Mouse (Mus musculus) frontal cortex, adult (tissue): ENCODE measurements around the gene Tbx18.

Experiments
- ATAC-seq: cut with Nextera tagmentation; 2 replicates; pipeline ENCODE4 v1.9.2; 2017; ENCODE audit warnings: mild to moderate bottlenecking, moderate library complexity, mixed read lengths; ENCODE audit not compliant: low TSS enrichment

Tbx18 gene

DNA sequence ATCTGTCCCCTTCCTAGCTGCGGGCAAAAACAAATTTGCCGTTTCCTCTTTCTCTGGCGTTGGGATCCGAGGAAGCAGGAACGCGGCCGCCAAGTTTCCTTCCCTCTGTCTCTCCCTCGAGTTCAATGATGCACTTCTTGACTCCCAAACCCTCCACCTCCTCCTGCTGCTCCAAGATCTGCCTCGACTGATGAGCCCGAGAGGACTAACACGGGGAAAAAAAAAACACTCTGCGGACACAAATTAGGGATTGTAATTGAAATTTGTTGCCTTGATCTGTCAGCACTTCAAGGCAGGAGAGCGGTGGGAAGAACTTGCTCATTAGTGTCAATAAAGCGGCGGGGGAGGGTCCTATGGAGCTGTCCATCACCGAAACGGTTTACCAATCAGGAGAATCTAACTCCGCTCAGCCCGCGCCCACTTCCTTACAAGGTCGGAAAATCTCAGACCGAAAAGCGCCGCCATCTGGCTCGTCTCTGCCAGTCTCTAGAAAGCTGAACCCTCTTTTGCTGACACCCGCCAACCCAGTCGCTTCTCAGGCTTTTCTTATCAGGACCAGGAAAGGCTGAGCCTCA, at the start of gene Tbx18:
Gene Tbx18, minus strand, starts transcription at position 300 of the 575 bp plus-strand sequence.
- no peak; the same call in 1 of the 2 replicates for ATAC-seq

DNA sequence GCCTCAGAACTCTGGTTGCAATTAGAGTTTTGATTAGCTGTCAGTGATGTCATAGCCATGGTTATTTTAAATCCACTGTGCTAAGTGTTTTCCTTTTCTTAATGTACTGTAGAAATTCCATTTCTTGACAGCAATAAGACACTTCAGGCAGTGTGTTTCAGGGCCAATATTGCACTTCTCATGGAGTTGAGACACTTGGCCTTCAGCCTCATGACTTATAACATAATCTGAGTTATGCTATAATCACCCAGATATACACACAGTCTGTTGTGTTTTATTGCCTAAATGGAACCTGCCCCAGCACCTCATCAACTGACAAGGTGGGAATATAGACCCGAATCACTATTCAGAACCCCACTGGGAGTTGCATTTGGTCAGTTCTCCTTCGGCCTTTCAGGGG, 42.9 kb upstream of the Tbx18 start:
- no peak for ATAC-seq

DNA sequence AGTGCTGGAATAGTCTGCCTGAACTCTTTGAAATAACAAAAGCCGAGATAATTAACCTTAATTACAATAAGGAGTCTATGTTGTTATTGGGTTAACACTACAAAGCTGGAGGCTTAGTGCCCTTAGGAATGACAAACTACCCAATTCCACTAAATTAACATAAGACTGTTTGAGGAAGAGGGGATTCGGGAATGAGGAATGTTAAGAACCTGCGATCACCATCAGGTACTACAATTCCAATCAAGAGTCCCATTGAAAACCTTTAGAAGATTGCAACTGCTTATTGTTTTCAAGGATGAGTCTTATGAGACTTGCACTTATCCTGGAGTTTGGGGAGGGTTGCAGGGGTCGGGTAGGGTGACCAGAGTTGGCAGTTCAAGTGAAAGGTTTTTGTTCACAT, 24.6 kb upstream of the Tbx18 start:
- ATAC-seq, result no peak

DNA sequence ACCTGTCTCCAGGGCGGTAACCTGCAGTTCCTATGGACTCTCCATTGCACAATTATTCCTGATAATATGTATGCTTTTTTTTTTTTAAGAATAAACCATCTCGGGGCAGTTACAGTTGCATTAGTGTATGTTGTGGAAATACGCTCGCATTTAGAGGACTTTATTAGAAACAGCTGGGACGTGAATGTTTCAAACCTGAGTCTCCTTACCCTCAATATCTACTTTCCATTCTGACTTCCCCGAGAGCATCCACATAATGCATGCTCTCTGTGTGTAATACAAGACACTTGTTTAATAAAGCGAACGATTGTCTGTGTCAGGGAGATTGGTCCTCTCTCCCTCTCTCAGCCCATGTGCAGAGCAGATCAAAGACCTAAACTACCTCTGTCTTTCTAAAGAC, 10.5 kb upstream of the Tbx18 start:
- ATAC-seq, result no peak

DNA sequence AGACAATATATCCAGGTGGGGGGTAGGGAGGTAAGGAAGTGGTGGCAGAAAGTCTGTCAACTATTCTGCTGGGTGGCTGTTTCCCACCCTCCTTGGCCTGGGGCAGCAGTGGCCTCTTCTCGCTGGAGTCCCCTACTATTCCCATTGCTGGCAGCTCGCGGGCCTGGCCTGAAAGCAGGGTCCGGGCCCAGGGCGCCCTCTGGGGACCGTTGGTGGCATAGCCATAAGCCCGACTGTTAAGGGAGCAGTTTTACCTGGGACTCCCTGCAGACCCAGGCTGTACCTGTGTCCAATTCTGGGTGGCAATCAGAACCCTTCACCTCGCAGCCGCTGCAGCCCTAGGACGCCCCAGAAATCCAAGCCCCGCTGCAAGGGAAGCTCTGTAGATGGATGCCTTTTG, 9.6 kb upstream of the Tbx18 start:
- ATAC-seq, result peak; percentile 84

DNA sequence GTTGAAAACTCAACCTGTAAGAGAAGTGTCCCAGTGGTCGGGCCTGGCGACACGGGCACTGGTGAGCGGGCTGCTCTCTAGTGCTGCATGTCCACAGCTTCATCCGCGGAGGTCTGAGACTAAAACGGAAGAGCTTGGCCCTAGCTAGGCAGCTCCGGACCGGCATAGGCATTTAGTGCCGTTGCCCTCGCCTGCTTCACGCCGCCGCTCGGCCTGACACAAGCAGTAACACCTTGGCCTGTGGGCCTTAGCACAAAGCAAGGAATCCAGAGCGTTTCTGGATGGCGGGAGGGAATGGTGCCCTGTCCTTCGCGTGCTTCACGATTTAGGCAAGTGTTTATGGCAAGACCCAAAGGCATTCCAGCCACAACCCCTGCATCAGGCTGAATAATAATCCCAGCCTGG, 9.2 kb upstream of the Tbx18 start:
- ATAC-seq, result no peak

DNA sequence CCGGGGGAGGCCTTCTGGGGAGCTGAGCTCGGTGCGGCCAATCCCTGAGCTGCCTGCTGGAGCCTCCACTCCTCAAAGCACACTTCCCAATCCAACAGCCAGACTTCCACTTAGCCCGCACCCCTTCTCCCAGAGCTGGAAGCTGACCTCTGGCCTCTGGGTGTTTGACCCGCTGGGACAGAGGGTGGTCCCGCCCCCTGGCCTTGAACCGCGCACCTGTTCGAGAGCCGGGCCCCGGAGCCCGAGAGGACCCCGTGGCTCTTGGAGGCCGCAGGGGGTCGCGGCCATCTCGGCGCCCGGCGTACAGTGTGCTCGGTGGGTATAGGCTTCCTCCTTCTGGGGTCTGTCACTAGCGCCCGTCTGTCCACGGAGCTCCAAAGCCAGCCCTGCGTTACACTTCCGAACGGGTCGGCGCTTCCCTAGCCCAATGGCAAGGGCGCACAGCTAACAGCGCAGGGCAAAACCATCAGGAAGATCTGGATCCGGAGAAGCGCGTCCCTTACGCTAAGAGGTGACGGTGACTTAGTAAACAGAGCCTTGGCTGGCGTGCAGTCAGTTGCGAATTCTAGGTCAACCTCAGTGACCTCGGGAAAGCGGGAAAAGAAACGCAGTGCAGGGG, 8.6 kb upstream of the Tbx18 start:
- no peak for ATAC-seq

DNA sequence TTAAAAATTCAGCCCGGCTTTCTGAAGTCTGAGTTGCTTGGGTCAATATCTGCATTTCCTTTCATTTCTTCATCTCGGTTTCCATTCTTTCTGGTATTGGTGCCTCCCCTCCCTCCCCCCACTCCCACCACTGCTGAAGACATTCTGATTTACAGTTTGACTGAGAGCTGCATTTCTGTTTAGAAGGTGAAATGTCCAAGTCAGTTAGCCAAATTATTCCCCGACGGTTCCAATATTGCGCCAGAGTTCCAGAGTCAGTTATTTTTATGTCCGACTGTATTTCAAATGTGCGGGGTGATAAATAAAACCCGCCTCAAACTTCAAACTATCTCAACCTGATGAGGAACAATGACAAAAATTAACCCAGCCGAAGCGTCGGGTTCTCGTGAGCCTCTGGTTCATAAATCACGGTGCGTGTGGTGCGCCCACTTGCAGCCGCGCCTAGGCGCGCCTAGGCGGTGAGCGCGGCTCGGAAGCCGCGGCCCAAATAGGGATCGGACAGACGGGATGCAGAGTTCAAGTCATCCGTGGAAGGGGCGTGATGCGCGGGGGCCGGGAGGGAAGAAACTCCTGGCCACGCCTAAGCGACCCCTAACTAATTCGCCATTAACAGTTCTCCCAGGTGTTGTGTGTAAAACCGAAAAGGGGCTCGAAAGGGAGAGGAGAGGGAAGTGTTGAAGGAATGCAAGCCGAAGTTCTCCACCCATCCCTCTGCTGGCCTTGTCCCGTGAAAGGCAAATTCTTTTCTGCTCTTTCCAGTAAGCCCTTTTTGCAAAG, 7.9 kb upstream of the Tbx18 start:
- no peak for ATAC-seq

DNA sequence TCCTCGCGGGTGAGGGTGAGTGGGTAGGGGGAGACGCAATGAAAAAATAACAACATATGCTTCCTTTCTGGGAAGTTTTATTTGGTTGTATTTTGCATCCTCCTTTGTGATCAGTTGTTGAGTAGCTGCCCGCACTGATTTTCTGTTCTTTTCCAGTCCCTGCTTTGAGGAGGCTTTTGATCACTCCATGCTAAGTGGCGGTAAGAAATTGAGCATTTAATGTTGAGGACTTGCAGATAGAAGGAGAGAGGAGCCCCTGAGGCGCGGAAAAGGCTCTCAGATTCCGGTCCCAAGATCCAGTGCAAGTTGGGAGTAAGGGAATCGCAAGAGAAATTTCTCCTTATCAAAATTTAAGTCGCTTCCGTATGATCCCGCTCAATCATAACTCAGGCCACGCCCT, 7.1 kb upstream of the Tbx18 start:
- no peak for ATAC-seq

DNA sequence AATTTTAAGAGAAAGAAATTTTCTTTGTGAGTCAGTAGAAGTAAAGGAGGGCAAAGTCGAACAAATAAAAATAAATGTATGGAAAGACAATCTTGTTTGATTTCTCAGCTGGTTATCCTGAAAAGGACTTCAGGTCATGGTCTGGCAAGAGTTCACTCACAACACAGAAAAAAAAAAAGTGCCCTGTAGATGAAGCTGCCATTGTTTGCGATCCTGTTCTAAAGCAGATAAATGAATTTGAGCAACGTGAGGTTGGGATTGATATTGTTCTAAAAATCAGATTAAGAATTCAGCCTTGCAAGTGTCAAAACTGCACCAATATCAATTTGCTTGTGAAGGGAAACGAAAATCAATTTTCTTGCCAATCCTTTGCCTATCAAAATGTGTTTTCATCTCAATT, 6.2 kb upstream of the Tbx18 start:
- no peak for ATAC-seq

DNA sequence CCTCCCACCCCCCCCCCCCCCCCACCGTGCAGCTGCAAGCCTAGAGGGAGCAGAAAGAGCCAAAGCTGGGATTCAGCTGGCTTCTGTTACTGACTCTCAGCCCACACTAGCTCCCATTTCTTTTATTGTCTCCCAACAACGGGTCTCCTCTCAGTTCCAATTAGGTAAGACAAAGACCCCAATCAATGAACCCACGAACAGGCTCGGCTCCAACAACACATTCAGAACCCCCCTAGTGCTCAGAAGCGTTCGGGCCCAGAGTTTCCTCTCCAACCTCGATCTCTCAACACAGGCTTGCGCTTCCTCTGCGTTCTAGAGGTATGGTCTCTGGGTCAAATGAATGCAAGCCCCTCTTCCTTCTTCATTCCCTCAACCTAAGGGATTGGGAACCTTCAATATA, 4.0 kb upstream of the Tbx18 start:
- no peak for ATAC-seq

DNA sequence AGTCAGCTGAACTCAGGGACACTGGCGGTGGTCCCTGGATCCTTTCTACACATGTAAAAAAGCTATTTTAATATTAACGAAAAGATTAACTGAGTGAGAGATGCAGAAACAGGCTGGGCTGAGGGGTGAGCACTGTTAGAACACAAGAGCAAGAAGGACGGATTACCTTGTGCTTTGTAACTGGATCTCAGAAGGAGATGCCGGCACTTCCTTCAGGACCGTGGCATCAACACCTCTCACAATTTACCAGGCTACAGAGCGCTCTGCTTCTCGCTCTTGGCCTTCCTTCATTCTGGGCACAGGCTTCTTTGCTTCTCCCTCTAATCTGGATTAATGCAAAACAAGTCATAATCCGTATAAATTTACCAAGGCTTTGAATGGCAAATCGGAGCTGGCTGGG, 3.6 kb upstream of the Tbx18 start:
- ATAC-seq, result no peak

DNA sequence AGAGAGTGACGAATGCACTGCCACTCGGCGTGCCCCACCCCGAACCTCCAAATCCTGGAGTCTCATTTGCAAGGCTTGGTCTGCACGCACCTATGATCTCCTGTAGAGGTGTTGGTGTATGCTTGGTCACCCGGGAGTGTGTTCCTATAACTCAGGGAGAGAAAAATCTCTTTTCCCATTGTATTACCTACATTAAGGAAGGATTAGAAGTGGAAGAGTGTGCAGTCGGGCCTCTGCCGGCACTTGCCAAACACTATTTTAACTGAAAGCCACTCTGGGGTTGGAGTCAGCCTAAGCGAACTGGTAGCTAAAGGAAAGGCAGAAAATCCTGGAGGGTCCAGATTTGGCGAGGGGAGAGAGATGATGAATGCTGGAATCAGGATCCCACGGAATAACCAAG, 2.7 kb upstream of the Tbx18 start:
- ATAC-seq, result no peak

DNA sequence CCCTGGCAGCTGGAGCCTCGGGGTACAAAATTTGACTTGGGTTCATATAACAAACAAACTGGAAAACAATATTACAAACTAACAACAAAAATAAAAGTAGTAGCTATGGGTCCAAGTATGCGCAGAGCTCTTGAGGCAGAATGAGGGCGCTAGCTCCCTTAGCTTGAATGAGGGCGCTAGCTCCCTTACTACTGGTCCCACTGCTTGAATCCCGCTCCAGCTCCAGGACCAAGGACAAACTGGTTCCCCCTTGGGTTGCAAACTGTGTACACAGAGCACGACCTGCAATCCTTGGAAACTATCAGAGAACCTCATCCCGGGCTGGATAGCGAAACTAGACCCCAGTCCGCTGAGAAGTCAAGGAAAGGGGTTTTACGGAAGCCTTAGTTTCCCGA, 2.2 kb upstream of the Tbx18 start:
- ATAC-seq, result no peak

DNA sequence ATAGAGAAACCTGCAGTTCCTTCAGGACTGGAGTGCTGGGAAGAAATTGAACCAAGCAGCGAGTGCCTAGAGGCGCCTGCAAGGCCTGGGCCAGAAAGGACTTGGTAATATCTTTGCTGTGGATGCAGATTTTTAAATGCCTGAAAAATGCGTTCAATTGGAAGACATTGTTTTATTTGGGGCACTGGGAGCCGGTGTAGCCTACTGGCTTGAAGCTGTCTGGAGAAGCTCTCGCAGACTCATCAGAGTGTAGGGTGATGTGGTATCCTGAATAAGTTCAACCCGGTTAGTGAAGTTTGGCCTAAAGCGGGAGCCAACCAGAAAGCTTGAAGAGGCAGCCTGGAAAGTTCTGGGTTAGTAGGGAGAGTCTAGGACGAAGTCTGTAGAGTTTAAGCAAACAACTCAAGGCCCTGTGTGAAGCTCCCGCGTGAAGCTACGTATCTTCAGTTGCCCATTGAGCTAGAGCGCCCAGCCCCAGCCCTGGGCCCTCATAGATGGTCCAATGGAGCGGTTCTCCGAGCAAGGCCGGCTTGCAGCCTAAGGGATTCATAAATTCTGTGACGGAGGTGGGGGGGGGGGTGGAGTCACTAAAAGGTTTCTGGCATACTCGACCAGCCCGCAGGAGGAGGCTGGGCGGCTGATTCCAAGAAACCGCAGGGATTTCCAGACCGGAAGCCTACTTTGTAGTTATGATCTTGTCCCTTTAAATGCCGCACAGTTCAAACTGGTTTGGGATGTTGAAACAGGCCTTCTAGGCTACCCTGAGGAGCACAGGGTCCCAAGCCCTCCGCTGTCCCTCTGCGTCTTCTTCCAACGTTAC, 1.6 kb upstream of the Tbx18 start:
- no peak for ATAC-seq

DNA sequence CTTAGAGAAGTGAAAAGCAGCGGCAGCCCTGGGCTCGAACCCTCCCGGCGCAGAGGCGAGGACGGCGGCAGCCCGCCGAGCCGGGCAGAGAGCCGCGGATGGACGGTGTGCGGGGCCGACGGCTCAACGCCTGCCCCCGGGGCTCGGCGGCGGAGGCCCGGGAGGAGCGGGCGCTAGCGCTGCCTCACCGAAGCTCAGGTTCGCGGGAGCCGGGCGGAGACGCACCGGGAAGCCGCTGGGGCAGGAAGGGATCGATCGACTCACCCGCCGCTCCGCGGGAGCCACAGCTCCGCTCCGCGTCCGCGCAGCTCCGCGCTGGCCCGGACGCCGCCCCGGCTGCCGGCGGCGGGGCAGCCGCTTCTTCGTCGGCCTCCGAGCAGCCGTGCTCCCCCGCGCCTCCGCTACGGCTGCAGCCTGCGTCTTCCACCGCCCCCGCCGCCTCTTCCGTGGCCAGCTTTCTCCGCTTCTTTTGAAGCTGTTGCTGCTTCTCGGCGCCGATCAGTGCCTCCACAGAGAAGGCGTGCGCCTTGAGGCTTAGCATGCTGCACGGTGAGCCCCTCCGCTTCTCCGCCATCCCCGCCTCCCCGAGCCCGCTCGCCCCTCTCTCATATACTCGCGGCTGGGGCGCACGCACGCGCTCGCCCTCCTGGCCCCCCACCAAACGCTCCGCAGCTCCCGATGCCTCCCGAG, 644 bp downstream of the Tbx18 start:
- ATAC-seq, result peak; percentile 38

DNA sequence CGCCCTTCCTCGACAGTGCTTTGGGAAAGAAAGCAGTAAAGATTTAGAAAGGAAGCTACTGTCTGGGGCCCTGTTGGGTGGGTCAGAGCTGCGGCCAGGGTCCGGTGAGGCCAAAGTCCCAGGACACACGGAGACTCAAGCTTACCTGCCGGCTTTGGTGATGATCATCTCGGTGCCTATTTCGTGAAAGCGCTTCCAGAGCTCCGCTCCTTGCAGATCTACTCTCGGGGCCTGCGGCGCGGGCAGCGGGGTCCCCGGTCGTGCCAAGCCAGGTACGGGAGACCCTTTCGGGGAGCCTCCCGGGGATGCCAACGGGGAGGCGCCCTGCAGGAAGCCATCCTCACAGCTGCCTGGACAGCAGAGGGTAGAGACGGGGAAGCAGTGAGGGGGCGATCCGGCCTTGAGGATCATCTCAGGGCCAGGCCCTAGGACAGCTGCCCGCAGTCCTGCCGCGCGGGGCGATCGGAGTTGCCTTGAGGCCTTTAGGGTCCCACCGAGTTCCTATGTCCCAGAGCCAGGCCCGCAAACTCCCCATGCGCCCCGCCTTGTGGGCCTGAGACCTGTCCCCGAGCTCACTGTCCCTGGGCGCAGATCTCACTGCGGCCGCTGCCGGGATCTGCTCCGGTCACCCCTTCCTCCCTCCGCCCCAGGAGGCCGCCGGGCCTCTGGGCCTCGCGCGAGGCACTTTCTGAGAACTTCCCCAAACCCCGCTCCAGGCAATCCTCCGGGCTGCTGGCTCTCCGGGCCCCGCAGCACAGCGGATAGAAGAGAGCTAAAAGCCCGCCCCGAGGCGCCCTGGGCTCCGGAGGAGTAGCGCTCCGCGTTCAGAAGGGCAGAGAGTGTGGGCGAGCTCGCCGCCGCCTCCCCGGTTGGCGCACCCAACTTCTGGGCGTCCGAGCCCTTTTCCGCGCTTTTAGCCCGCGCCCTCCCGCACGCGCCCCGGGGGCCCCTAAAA, 1.5 kb downstream of the Tbx18 start:
- ATAC-seq, result no peak

DNA sequence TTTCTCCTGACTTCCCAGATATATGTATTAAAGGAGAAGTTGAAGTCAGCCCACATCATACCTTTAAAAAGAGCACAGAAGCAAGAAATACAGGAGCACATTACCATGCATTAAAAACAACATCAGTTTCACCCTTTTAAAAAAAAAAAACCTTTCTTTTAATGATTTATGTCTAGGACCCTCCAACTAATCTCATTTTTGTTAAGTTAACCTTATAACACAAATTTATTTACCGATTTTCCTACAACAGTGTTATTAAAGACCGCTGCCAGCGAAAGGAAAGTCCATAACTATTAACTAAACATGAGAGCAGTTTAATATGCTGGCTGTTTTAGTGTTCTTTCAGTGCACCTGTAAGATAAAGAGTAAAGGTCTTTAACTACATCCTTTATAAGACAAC, 3.0 kb downstream of the Tbx18 start:
- no peak for ATAC-seq

DNA sequence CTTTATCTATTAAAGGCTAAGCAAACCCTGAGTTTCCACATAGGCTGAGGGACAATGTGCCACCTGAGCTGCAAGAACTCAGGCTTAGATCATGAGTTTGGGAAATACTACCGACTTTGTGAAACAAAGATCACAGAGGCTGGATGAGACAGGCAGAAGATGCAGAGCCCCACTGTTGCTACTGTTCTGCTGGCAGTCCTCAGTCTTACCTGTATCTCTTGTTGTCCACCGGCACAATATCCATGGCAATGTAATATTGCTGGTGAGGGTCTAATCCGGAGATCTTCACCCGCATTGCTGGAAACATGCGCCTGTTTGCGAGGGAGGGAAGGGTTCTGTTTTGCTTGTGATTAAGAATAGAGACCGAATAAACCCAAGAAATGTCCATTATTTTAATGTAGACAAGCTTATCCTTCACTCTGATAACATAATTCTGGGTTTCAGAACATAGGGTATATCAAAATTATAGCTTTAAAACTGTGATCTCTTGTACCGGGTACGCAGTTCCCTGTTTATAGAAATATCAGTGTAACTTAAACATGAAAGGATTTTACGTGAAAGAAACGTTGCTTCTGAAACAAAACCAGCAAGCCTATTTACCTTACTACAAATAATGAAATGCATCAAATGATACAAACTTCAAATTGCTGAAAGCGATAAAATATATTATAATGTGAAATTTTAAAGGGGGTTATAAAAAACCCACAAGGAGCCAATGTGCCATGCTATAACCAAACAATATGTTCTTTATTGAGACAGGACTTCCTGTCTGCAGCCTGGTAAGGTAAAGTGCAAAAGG, 3.7 kb downstream of the Tbx18 start:
- no peak for ATAC-seq

DNA sequence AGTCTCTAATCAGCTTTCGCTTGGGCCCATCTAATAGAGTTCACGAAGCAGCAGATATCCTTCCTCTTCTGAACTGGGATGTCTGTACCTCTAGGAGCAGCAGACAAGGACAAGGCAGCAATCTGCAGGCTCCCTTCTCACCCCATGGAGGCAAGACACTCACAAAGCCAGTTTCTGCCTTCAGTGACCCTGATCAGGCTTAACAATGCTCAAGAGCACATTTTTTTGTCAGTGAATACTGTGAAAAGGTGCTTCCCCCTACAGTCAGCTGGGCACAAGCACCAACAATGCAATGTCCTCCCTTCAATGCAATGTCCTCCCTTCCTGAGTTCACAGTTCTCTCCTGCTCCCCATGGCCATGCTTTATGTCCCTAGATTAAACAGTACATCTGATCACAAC, 9.3 kb downstream of the Tbx18 start:
- ATAC-seq, result no peak
